Mouse (Mus musculus) R1 (cell line): ENCODE measurements at regions not wholly inside any gene's neighbourhood (a gene's known extent, or its start where the extent isn't known, plus 50 kb on each side); places are given as distances from the start of the nearest gene placed in this dataset.

Experiments used
- DNase-seq: peaks from one replicate; pipeline ENCODE4 v3.0.0-alpha.2; 2018; ENCODE audit warnings: low read depth, low spot score

- DNase-seq = no peak
Observed at GRCm38 (mm10) chr15:14951246-14951645, 1777.3 kb upstream of the Cdh9 start.

DNA sequence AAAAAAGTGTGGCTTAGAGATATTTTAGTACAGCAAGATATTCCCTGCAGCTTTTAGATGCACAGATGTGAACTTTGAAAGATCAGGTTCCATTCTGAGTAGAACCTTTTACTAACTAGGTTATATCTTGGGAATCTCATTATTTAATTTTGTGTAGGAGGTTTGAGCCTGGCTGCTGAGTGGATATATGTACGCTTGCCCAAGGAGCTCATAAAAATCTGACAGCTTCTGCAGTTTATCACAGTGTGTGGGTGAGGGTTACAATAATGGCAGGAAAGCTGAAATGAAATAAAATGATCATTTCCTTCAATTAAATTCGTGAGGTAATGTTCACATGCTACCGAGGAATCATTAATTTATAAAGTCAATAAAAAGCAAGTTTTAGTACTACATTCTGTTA is 1746.3 kb upstream of the Cdh9 start:
- DNase-seq = no peak

DNA sequence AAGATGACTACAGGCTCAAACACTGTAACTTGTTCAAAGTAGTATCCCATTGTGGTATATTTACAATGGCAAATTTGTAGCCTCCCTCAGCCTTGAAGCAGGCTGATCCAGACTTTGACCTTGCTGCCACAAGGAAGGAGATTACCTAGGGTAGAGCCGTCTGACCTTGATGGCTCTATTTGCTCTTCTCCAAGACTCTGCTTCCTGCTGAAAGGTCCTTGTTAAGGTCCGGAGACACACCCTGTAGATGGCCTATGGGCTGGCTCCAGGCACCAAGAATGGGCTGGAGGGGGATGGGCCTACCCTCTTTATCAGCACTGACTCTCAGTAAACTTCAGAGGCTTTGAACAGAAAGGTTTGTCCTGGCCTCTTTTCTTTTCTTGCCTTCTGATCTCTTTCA is 1709.2 kb upstream of the Cdh9 start:
- DNase-seq = peak; percentile 63
